Mouse (Mus musculus) cerebellum, postnatal 10 days (tissue): ENCODE data around the gene Slc9a3r2.
"Not testable (repeated sequence)": the region's sequence is repeated elsewhere in the genome, so short reads cannot be mapped to it uniquely, and the experiment has no call there.

Experiments
- DNase-seq, 2 experiments: peaks; one replicate each; pipeline ENCODE4 v3.0.0; 2021; ENCODE audit warnings: mixed read lengths in 2 of 2

Slc9a3r2 gene

DNA sequence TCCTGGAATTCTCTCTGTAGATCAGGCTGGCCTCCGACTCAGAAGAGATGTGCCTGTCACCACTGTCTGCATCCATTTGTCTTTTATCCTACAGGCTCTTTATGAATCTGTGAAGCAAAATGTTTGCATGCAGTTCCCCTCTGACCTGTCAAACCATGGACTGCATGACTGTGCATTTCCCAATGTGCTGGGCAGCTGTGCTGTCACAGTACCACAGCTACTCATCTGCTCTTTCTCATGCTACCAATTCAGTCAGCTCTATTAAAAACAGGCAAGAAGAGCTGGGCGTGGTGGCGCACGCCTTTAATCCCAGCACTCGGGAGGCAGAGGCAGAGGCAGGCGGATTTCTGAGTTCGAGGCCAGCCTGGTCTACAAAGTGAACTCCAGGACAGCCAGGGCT lies 16.9 kb upstream of the Slc9a3r2 start:
- not testable (repeated sequence) for DNase-seq

DNA sequence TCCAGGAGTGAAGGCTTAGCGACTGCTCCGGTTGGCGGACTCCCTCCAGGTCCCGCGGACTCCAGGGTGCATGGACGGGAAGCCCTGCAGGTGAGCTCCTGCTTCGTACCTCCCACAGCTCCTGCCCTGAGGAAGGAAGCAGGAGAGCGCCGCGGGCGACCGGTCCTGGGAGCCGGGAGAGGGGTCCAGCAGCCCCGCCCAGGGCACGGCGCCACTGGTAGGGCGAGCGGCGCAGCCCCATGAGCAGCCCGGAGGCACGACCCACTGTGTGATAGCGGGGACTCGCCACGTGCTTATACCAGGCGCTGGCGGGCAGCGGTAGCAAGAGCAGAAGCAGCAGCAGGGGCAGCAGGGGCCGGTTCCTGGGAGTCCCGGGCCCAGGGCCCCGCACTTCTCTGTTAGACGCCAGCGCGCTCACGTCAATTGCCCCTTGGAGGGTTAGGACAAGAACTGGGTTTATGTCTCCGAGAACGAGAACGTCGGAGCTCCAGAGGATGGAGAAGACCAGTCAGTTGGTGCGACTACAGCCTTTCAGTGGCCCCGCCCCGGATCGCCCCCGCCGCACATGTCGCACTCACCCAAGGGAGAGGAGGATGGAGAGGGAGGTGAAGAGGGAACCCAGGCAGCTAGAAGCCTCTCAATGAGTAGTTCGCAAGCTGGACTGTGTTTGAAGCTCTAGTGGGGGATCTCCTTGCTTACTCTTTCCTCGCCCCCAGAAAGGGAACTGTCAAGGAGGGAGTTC lies 8.1 kb upstream of the Slc9a3r2 start, which contains the start of gene Npw:
Npw (minus strand) TSS at position 441 of the 742 bp plus-strand sequence.
- no peak for DNase-seq

- no peak for DNase-seq
Measured at GRCm38 (mm10) chr17:24654969-24655368, 4.8 kb upstream of the Slc9a3r2 start.

- DNase-seq, result peak; percentile 90 to 93
Measured at GRCm38 (mm10) chr17:24653967-24654710, 4.0 kb upstream of the Slc9a3r2 start.

DNA sequence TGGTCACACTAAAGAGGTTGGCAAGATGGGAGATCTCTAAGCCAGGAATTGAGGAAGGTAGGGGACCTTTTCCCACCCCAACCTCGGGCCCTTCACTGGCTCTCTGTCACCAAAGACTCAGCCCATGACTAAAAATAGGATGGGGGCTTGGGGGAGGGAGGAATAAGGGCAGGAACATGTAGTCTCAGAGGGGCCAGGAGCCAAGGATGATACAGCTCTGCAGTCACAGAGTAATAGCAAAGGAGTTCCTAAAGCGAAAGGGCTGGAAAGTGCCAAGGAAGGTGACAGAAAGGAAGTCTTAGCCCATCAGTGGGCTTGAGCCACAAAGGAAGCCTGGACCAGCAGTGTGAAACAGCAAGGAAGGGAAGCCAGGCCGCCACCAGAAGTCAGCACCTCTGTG lies 1.7 kb upstream of the Slc9a3r2 start:
- DNase-seq, result no peak

DNA sequence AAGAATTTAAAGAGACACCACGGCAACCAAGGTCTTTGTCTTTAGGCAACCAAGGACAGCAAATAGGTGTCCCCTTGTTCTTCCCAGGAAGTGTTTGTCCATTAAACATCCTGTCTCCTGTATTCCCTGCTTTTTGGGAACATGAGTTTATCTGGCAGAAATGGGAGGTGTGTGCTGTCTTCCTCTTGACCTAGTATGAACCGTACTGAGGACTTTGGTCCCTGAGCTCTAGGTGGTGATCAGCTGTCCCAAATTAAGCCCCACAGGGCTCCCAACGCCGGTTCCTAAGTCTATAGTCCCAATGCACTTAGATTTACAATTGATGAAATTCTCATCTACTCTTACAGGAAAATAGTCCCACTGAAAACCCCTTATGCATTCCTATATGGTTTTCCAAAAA lies 639 bp upstream of the Slc9a3r2 start:
- DNase-seq, result no peak

DNA sequence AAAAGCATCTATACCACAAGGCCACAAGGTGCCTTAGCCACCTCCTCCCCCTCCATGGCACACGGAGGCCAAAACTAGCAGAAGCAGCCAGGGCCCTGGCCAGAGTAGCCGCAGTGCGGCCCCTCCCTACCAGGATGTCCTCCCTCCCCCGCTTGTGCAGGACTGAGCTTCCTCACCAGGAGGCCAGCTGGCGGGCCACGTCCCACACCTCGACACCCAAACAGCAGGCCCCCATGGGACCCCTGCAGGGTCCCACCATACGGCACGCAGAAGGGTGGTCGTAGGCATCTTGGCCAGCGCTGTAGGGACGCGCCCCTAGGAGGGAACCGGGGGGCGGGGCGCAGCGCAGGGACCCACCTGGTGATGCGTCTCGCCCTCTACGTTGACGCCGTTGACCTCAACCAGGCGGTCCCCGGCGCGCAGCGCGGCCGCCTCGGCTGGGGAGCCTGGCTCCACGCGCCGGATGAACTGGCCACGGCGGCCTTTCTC lies 502 bp downstream of the Slc9a3r2 start:
- DNase-seq, result peak in 1 of 2 experiments; percentile 60

DNA sequence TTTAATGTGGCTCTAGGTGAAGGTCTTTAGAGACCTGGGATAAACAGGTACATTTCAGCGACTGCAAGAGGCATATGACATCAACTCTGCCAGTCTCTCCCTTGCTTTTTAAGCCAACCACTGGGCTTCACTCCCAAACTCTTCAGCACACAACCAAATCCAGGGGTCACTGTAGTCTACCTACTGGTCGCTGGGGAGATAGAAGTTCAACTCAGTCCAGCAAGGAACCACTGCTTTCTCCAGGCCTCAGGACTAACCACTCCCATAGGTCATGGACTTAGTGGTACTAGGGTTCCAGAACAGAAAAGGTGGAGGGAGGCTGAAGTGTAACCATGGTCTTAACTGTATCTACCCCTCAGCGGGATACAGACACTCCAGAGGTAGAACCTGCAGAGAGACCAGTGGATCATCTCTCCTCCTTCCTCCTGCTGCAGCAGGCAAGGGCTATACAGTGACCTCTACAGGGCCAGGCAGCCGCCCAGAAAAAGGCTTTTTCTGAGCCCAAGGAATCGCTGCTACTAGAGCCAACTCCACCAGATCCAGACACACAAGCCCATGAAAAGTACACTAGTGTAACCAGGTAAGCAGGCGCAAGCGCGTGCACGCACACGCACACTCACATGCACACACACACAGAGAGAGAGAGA lies 1.3 kb downstream of the Slc9a3r2 start:
- DNase-seq, result peak in 1 of 2 experiments; percentile 43

DNA sequence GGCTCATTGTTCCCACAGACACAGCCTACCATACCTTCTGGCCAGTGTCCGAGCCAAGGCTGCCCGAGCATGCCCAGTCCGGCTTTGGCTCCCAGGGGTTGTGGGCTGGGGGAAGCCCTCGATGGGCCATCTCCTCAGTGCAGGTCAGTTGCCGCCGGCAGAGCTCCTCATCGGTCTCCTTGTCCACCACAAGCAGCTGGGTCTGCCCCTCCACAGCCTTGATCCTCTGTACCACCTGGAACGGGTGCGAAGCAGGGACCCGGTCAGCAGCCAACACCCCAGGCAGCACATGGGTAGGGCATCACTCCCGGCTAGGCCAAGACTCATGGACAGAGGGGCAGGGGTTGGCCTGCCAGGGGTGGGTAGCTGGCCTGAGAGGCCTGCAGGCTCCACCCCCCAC lies 2.6 kb downstream of the Slc9a3r2 start:
- DNase-seq, result no peak

DNA sequence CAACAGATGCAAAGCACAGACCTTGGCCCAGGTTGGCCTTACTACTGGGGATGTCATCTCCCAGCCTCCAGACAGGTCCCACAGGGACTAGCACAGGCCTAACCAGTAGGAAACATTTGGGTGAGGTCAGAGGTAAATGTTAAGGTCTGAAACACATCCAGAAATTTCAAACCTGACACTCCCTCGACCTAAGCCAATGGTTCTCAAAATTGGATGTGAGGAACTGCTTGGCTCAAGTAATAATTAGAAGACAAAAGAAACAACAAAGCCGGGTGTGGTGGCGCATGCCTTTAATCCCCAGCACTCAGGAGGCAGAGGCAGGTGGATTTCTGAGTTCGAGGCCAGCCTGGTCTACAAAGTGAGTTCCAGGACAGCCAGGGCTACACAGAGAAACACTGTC lies 3.7 kb downstream of the Slc9a3r2 start:
- no peak for DNase-seq

GRCm38 (mm10) chr17:24645916-24646315 lies 4.2 kb downstream of the Slc9a3r2 start:
- DNase-seq, result no peak

GRCm38 (mm10) chr17:24644875-24645721 lies 5.0 kb downstream of the Slc9a3r2 start:
- DNase-seq, result no peak

DNA sequence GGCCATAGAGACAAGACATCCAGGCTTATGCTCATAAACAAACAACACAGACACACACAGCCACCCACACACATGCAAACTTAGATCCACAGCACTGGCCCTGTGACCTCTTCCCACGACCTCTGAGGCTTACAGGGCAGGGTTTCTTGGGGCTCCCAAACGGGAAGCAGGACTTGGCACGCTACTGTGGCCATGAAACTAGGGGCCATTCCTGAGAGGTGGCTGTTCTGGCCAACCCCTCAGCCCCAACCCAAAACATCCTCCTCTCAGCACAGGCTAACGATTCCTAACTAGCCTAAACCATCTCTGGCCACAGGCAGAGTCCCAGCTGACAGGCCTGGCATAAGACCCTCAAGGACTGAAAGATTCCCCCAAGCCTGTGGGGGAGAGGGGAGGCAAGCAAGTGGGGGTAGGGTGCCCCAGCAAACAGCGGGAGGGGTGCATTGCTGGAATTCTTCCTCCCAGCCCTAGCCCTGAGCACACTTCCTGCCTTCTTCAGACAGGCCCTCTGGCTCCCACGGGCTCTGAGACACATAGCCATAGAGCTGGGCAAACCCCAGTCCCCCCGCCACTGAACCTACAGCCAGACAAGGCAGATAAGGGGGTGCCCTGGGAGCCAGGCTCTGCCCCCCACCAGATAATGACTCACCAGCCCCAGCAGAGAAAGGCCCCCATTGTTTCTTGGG lies 6.0 kb downstream of the Slc9a3r2 start:
- no peak for DNase-seq

DNA sequence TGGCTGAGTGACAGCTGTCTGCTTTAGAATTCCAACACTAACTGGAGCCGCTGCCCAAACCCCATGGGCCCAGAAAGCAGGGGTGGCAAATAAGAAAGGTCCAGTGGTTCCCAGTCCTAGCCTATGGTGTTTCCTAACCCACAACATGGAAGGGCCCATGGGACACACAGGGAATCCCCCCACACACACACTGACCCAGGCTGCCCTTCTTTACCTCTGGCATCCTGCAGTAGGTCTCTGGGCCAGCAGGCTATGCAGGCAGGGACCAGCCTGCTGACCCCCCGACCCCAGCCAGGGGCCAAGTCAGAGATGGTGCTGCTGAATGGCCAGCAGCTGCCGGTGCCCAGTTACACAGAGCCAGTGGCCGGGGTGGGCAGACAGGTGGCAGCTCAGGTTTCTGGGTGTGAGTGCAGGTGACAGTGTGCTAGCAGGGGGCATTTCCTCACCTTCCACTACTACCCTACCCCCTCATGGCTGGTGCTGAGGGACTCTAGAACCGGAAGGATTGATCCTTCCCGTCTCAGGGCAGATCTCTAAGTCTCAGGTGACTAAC lies 7.3 kb downstream of the Slc9a3r2 start:
- DNase-seq, result no peak

GRCm38 (mm10) chr17:24641944-24642343 lies 8.2 kb downstream of the Slc9a3r2 start:
- no peak for DNase-seq

DNA sequence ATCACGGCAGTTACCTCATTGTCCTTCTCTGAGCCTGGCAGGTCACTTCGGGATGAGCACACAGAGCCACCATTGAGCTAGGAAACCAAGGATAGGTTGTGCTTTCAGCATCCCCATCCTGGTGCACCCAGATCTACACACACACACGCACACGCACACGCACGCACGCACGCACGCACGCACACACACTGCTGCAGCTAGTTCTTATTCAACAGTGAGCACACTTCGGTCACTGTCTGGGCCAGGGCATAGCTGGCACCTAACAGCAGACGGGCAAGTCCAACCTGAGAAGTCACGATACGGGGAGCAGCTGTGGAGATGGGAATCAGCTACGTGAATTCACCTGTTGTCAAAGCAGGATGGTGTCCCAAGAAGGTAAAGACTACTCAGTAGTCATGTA lies 9.5 kb downstream of the Slc9a3r2 start:
- no peak for DNase-seq

- no peak for DNase-seq
Measured at GRCm38 (mm10) chr17:24640119-24640518, 10.0 kb downstream of the Slc9a3r2 start.

DNA sequence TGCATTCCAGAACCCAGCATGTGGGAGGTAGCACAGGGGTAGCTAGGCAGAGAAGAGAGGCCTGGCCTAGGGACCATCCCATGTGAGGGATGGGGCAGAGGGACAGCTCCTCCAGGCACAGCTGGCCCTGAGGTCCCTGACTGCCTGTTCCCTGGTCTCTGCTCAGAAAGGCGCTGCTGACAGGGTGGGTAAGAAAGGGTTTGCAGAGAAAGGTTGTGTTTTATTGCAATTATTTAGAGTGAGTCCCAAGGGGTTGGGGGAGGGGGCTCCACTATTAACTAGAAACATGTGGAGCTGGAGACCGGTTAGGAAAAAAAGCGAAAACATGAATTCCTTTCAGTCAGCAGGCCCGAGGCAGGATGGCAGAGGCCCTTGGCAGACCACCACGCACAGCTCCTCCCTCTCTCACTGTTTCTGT lies 10.5 kb downstream of the Slc9a3r2 start:
- DNase-seq, result no peak

- DNase-seq, result no peak
Measured at GRCm38 (mm10) chr17:24638840-24639239, 11.3 kb downstream of the Slc9a3r2 start.

GRCm38 (mm10) chr17:24638214-24638613 lies 11.9 kb downstream of the Slc9a3r2 start:
- DNase-seq, result no peak

DNA sequence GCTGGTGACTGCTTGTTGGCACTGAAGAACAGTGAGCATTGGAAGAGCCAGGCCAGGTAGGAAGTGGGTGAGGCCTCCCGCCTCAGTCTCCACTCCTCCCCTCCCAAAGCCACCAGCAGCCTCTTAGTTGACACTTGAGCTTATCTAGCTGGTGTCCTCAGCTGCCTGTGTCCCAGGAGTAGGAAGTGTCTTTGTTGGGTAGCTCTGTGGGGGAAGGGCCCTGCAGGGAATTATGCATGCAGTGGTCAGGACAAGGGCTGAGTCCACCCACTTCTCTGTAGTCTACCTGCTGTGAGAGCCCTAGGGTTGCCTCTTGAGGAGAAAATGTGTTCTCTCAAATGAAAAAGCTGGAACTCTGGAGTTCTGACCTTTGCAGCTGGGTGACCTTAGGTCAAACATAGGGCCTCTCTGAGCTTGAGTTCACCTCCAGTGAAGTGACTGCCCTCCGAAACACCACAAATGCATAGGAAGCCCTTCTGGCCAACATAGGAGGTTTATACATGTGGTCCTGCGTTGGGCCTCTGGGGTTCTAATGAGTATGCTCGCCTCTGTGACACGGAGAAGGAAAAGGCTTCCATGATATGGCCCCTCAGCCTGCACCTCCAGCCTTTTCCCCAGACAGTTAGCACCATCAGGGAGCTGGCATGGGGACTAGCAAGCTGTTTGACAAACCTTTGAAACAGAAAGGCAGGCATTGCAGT lies 13.2 kb downstream of the Slc9a3r2 start:
- DNase-seq, result no peak
